Mouse (Mus musculus) CH12.LX (cell line): ENCODE measurements at regions not wholly inside any gene's neighbourhood (a gene's known extent, or its start where the extent isn't known, plus 50 kb on each side); places are given as distances from the start of the nearest gene placed in this dataset.

Source experiments
- BHLHE40 ChIP-seq: IDR thresholded peaks from 2 replicates; pipeline ENCODE4 v1.6.1; 2011; ENCODE audit warnings: mild to moderate bottlenecking, low read depth, low read length, improper control_type of control experiment
- CHD1 ChIP-seq: IDR thresholded peaks from 2 replicates; pipeline ENCODE4 v1.6.1; 2012; ENCODE audit warnings: low read depth, low read length, improper control_type of control experiment, inconsistent platforms
- CTCF ChIP-seq, 2 experiments: IDR thresholded peaks in 1 of 2; conservative IDR thresholded peaks in 1 of 2; 2 replicates each; pipeline ENCODE4 v1.5.1; 2011 to 2012; ENCODE audit warnings: low read depth in 2 of 2, low read length in 2 of 2, improper control_type of control experiment in 1 of 2, inconsistent platforms in 1 of 2, mild to moderate bottlenecking in 1 of 2, moderate library complexity in 1 of 2
- E2F4 ChIP-seq: IDR thresholded peaks from 2 replicates; pipeline ENCODE4 v1.6.1; 2011; ENCODE audit warnings: low read depth, low read length, improper control_type of control experiment; ENCODE audit not compliant: insufficient replicate concordance
- JUN ChIP-seq: IDR thresholded peaks from 2 replicates; pipeline ENCODE4 v1.6.1; 2011; ENCODE audit warnings: low read depth, mild to moderate bottlenecking, low read length, improper control_type of control experiment, moderate library complexity; ENCODE audit not compliant: insufficient read depth
- MAZ ChIP-seq: IDR thresholded peaks from 2 replicates; pipeline ENCODE4 v1.6.1; 2012; ENCODE audit warnings: low read depth, mild to moderate bottlenecking, inconsistent platforms, low read length, improper control_type of control experiment, moderate library complexity
- NELFE ChIP-seq: IDR thresholded peaks from 2 replicates; pipeline ENCODE4 v1.6.1; 2011; ENCODE audit warnings: low read depth, low read length, improper control_type of control experiment
- NRF1 ChIP-seq: IDR thresholded peaks from 2 replicates; pipeline ENCODE4 v1.6.1; 2014; ENCODE audit warnings: low read depth, mild to moderate bottlenecking, inconsistent platforms, low read length, improper control_type of control experiment, moderate library complexity
- POLR2A ChIP-seq: IDR thresholded peaks from 2 replicates; pipeline ENCODE4 v1.6.1; 2011; ENCODE audit warnings: low read depth, mild to moderate bottlenecking, improper control_type of control experiment, low read length
- TBP ChIP-seq: conservative IDR thresholded peaks from 2 replicates; pipeline ENCODE4 v1.6.1; 2011; ENCODE audit warnings: low read depth, low read length, improper control_type of control experiment
- TCF12 ChIP-seq: IDR thresholded peaks from 2 replicates; pipeline ENCODE4 v1.6.1; 2014; ENCODE audit warnings: low read depth, mild to moderate bottlenecking, inconsistent platforms, low read length, improper control_type of control experiment
- USF1 ChIP-seq: IDR thresholded peaks from 2 replicates; pipeline ENCODE4 v1.6.1; 2014; ENCODE audit warnings: low read depth, mild to moderate bottlenecking, inconsistent platforms, low read length, improper control_type of control experiment

- TF ChIP-seq NELFE = no peak
- TF ChIP-seq TBP = no peak
- no peak for TF ChIP-seq POLR2A
- no peak for TF ChIP-seq MAZ
- no peak for TF ChIP-seq USF1
- TF ChIP-seq E2F4 = no peak
- no peak for TF ChIP-seq TCF12
- TF ChIP-seq CTCF (conservative IDR thresholded peaks at IDR 0.05 in 1 of 2, IDR thresholded peaks at IDR 0.05 in 1 of 2; ENCODE audit: low read depth in 2 of 2, low read length in 2 of 2) = no peak
- TF ChIP-seq CHD1 = no peak
- TF ChIP-seq BHLHE40 = no peak
- TF ChIP-seq NRF1 = no peak
- no peak for TF ChIP-seq JUN
Measured at GRCm38 (mm10) chr15:93121156-93121555, 153.8 kb downstream of the Gxylt1 start.
